Mouse (Mus musculus): ENCODE measurements around the gene Whrn.

Gene Whrn

GRCm38 (mm10) chr4:63383474-63383873 is 112.3 kb downstream of the Whrn start:
- DNase-seq (ENCODE audit: extremely low spot score) = no peak

- no peak for DNase-seq (ENCODE audit: extremely low spot score)
Observed at GRCm38 (mm10) chr4:63382676-63383369, 113.0 kb downstream of the Whrn start.

GRCm38 (mm10) chr4:63377483-63377882 is 118.3 kb downstream of the Whrn start:
- DNase-seq (ENCODE audit: extremely low spot score) = no peak

GRCm38 (mm10) chr4:63375367-63375766 is 120.4 kb downstream of the Whrn start:
- no peak for DNase-seq (ENCODE audit: extremely low spot score)

GRCm38 (mm10) chr4:63374331-63374730 is 121.5 kb downstream of the Whrn start:
- no peak for DNase-seq (ENCODE audit: extremely low spot score)

GRCm38 (mm10) chr4:63373404-63373803 is 122.4 kb downstream of the Whrn start:
- no peak for DNase-seq (ENCODE audit: extremely low spot score)

- peak; percentile 36 for DNase-seq (ENCODE audit: extremely low spot score)
Observed at GRCm38 (mm10) chr4:63371890-63372289, 123.9 kb downstream of the Whrn start.

- DNase-seq (ENCODE audit: extremely low spot score) = no peak
Observed at GRCm38 (mm10) chr4:63370897-63371296, 124.9 kb downstream of the Whrn start.

- DNase-seq (ENCODE audit: extremely low spot score) = peak; percentile 81
Observed at GRCm38 (mm10) chr4:63368577-63368976, 127.2 kb downstream of the Whrn start.
